ENCODE assay signal across 22 mouse cellular contexts in the genomic region with DNA sequence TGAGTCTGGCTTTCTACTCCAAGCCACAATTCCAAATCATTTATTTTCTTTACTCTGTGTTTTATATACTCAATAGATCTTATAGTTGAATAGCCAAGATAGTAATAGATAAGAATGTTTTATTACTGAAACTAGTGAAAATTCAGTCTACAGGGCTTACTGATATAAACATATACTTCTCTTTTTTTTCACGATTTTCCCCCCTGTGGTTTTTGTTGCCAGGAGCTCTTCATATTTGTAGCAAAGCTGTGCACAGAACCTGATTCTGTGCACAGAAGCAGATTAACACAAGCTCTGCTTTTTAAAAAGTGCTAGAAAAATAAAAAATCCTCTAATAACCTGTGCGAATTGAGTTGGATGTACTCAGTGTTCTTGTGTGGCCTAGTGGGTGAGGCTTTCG.
A peak's percentile ranks its signal among the peaks of the same experiment; 100 is the strongest.
DNase-seq lines count a peak whose midpoint lies in the region; ATAC-seq and TF ChIP-seq lines count a peak whose summit lies in the region.
"Had no signal": no experiment of that assay in that cellular context is flagged by ENCODE, and none has a peak within 500 bp of the region (broad histone marks: within the 10 kb centered on the region; RNA-seq: fewer than 3 reads in every experiment).

No protein-coding gene starts in this region.

- no peak for ATAC-seq in forebrain, embryonic 12.5 days (ENCODE audit: low FRiP score)
- ATAC-seq in forebrain, postnatal 0 days = no peak
- ATAC-seq in hindbrain, embryonic 15.5 days (ENCODE audit: low FRiP score, low read depth) = no peak
- no peak for ATAC-seq in midbrain, embryonic 16.5 days
- ATAC-seq: CD4-positive, CD25-positive, alpha-beta regulatory T cell, adult 4 months; inflammation-experienced regulatory T-cells, adult 6 months; Patski had no signal

- WGBS in forebrain, embryonic 12.5 days = 91% methylated on average over 3 of the region's 3 CpGs
- 83% methylated on average over 3 of the region's 3 CpGs for WGBS in forebrain, postnatal 0 days
- 73% methylated on average over 3 of the region's 3 CpGs for WGBS in hindbrain, embryonic 15.5 days
- WGBS in midbrain, embryonic 16.5 days = 81% methylated on average over 3 of the region's 3 CpGs
- 82% methylated on average over 3 of the region's 3 CpGs for WGBS in kidney, adult 2 months
- WGBS in embryonic facial prominence, embryonic 10.5 days = 91% methylated on average over 3 of the region's 3 CpGs

- no peak for TF ChIP-seq CTCF in forebrain, postnatal 0 days (IDR thresholded peaks at IDR 0.05; ENCODE audit: low read depth)
- TF ChIP-seq CTCF in kidney, adult 2 months (conservative IDR thresholded peaks at IDR 0.05; ENCODE audit: insufficient read depth, insufficient read length, low read depth, low read length) = no peak

- peaks cover 21% of the 10 kb centered on the region for H3K4me1 ChIP-seq in forebrain, embryonic 12.5 days
- no peaks in the 10 kb centered on the region for H3K4me1 ChIP-seq in forebrain, postnatal 0 days (ENCODE audit: insufficient read depth)
- peaks cover 31% of the 10 kb centered on the region for H3K4me1 ChIP-seq in hindbrain, embryonic 15.5 days (replicated peaks)
- H3K4me1 ChIP-seq in midbrain, embryonic 16.5 days (ENCODE audit: control insufficient read depth, insufficient read depth, low read length) = peaks cover 21% of the 10 kb centered on the region
- no peaks in the 10 kb centered on the region for H3K4me1 ChIP-seq in kidney, adult 2 months (ENCODE audit: control insufficient read depth, insufficient read depth, low read length)
- H3K4me1 ChIP-seq in embryonic facial prominence, embryonic 10.5 days = 0 out of 2 replicates have a peak, but pooled peaks cover 2% of the 10 kb centered on the region
- H3K4me1 ChIP-seq: heart, embryonic 10.5 days; limb, embryonic 15.5 days had no signal

- H3K27ac ChIP-seq in forebrain, embryonic 12.5 days = 0 out of 2 replicates have a peak overlapping the region, but pooled peaks have one; percentile 61
- H3K27ac ChIP-seq in forebrain, postnatal 0 days (ENCODE audit: low read depth, low read length) = no peak overlapping the region
- peak overlapping the region; percentile 64 for H3K27ac ChIP-seq in hindbrain, embryonic 15.5 days (replicated peaks)
- peak overlapping the region; percentile 29; the same call in 1 of the 2 replicates for H3K27ac ChIP-seq in midbrain, embryonic 16.5 days (ENCODE audit: low read length)
- H3K27ac ChIP-seq in kidney, adult 2 months (ENCODE audit: insufficient read depth, low read depth, low read length) = no peak overlapping the region
- no peak overlapping the region for H3K27ac ChIP-seq in embryonic facial prominence, embryonic 10.5 days (replicated peaks)
- H3K27ac ChIP-seq: heart, embryonic 10.5 days; layer of hippocampus, adult 2 months; limb, embryonic 15.5 days had no signal

- DNase-seq in forebrain, postnatal 0 days = no peak
- peak; percentile 23 for DNase-seq in brain, adult 2 months (ENCODE audit: low read depth, low spot score)
- DNase-seq in kidney, adult 2 months = no peak
- no peak for DNase-seq in embryonic facial prominence, embryonic 10.5 days (ENCODE audit: low spot score)
- DNase-seq: adrenal gland, postnatal 10 days; gastrocnemius, postnatal 36 days; heart, postnatal 10 days; kidney, adult 8-10 months; kidney, postnatal 14 days; lung, postnatal 10 days; right cerebral cortex, adult 18-20 months; thymus, postnatal 25 days had no signal

- H3K9ac ChIP-seq in forebrain, embryonic 12.5 days = no peak overlapping the region
- no peak overlapping the region for H3K9ac ChIP-seq in forebrain, postnatal 0 days
- H3K9ac ChIP-seq in hindbrain, embryonic 15.5 days = no peak overlapping the region
- no peak overlapping the region for H3K9ac ChIP-seq in midbrain, embryonic 16.5 days (ENCODE audit: low read depth, low read length)
- H3K9ac ChIP-seq: limb, embryonic 15.5 days had no signal

- H3K4me2 ChIP-seq in forebrain, embryonic 12.5 days = no peak overlapping the region
- H3K4me2 ChIP-seq in forebrain, postnatal 0 days (ENCODE audit: low read depth) = no peak overlapping the region
- no peak overlapping the region for H3K4me2 ChIP-seq in hindbrain, embryonic 15.5 days
- H3K4me2 ChIP-seq in midbrain, embryonic 16.5 days (ENCODE audit: low read length) = no peak overlapping the region
- H3K4me2 ChIP-seq: limb, embryonic 15.5 days had no signal

- no peaks in the 10 kb centered on the region for H3K9me3 ChIP-seq in forebrain, embryonic 12.5 days
- no peaks in the 10 kb centered on the region for H3K9me3 ChIP-seq in forebrain, postnatal 0 days (ENCODE audit: low read length)
- H3K9me3 ChIP-seq in hindbrain, embryonic 15.5 days = no peaks in the 10 kb centered on the region
- no peaks in the 10 kb centered on the region for H3K9me3 ChIP-seq in midbrain, embryonic 16.5 days (replicated peaks; ENCODE audit: control insufficient read depth, low read length, poor library complexity, severe bottlenecking)
- no peaks in the 10 kb centered on the region for H3K9me3 ChIP-seq in embryonic facial prominence, embryonic 10.5 days
- H3K9me3 ChIP-seq: heart, embryonic 10.5 days; limb, embryonic 15.5 days; megakaryocyte, embryonic 14.5 days had no signal

- no peaks in the 10 kb centered on the region for H3K36me3 ChIP-seq in forebrain, embryonic 12.5 days (replicated peaks)
- no peaks in the 10 kb centered on the region for H3K36me3 ChIP-seq in forebrain, postnatal 0 days (ENCODE audit: insufficient read depth)
- no peaks in the 10 kb centered on the region for H3K36me3 ChIP-seq in hindbrain, embryonic 15.5 days
- H3K36me3 ChIP-seq in midbrain, embryonic 16.5 days (ENCODE audit: control insufficient read depth, insufficient read depth, low read length) = no peaks in the 10 kb centered on the region
- H3K36me3 ChIP-seq in kidney, adult 2 months (ENCODE audit: control insufficient read depth, insufficient read depth, low read length) = no peaks in the 10 kb centered on the region
- no peaks in the 10 kb centered on the region for H3K36me3 ChIP-seq in embryonic facial prominence, embryonic 10.5 days (replicated peaks)
- H3K36me3 ChIP-seq: heart, embryonic 10.5 days; limb, embryonic 15.5 days had no signal

- H3K4me3 ChIP-seq in forebrain, embryonic 12.5 days (replicated peaks) = no peak overlapping the region
- H3K4me3 ChIP-seq in forebrain, postnatal 0 days (ENCODE audit: low read depth, low read length) = no peak overlapping the region
- no peak overlapping the region for H3K4me3 ChIP-seq in hindbrain, embryonic 15.5 days
- H3K4me3 ChIP-seq in midbrain, embryonic 16.5 days (ENCODE audit: low read depth, low read length) = no peak overlapping the region
- no peak overlapping the region for H3K4me3 ChIP-seq in kidney, adult 2 months (ENCODE audit: insufficient read depth, low read depth, low read length)
- no peak overlapping the region for H3K4me3 ChIP-seq in embryonic facial prominence, embryonic 10.5 days
- H3K4me3 ChIP-seq: heart, embryonic 10.5 days; layer of hippocampus, adult 2 months; limb, embryonic 15.5 days; megakaryocyte, embryonic 14.5 days had no signal

- no peak for TF ChIP-seq POLR2A in kidney, adult 2 months (IDR thresholded peaks at IDR 0.05; ENCODE audit: low read depth, low read length)

- no peaks in the 10 kb centered on the region for H3K27me3 ChIP-seq in forebrain, embryonic 12.5 days
- no peaks in the 10 kb centered on the region for H3K27me3 ChIP-seq in forebrain, postnatal 0 days (ENCODE audit: insufficient read depth, low read length)
- H3K27me3 ChIP-seq in hindbrain, embryonic 15.5 days = no peaks in the 10 kb centered on the region
- no peaks in the 10 kb centered on the region for H3K27me3 ChIP-seq in midbrain, embryonic 16.5 days (ENCODE audit: control insufficient read depth, insufficient read depth, low read depth, low read length)
- no peaks in the 10 kb centered on the region for H3K27me3 ChIP-seq in kidney, adult 2 months (replicated peaks; ENCODE audit: control insufficient read depth, insufficient read depth, low read length)
- H3K27me3 ChIP-seq in embryonic facial prominence, embryonic 10.5 days (replicated peaks; ENCODE audit: low read depth, poor library complexity, severe bottlenecking) = no peaks in the 10 kb centered on the region
- H3K27me3 ChIP-seq: limb, embryonic 15.5 days; megakaryocyte, embryonic 14.5 days; Patski had no signal

Comparison
In these comparisons a context has a peak if more than half of its experiments do, and no peak if none do; other contexts are left out.
1. H3K27ac ChIP-seq: peak in forebrain, embryonic 12.5 days (single experiment), hindbrain, embryonic 15.5 days (single experiment) and midbrain, embryonic 16.5 days (single experiment); none in forebrain, postnatal 0 days (single experiment), kidney, adult 2 months (single experiment) and embryonic facial prominence, embryonic 10.5 days (single experiment).